In the genomic region with DNA sequence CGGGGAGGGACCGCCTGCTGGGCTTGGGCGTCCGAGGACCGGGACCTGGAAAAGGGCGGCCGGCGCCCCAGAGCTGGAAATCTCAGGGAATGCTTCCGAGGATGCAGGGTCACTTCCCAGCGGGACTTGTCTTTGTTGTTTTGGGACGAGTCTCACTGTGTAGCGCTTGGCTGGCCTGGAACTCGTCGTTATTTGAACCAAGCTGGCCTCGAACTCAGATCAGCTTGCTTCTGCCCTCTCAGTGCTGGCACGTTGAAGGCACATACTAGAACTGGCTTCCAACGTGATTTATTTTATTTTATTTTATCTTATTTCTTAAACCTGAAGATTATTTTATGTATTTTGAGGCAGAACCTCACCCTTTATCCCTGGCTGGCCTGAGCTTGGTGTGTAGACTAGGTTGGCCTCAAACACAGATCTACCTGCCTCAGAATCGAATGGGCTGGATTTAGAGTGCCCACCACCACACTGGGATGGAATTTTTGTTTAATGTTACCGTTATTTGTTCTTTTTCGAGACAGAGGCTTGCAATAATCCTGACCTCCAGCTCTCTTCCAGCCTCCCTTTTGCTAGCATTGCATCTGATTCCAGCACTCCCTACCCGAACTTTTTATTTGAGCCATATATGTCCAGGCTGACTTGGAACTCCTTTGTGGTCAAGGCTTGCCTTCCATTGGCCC, we compare ENCODE assay signal across 8 mouse cellular contexts. TPM values are rescaled to one million over a fixed set of nuclear protein-coding genes. Genes with fewer than 3 reads are reported as not detected.
A peak's percentile ranks its signal among the peaks of the same experiment; 100 is the strongest.
DNase-seq lines count a peak whose midpoint lies in the region; ATAC-seq and TF ChIP-seq lines count a peak whose summit lies in the region.

No protein-coding gene starts in this region.

- no peak for DNase-seq in kidney, postnatal 0 days (ENCODE audit: low spot score)
- no peak for DNase-seq in kidney, adult 8-10 months
- DNase-seq in right cerebral cortex, postnatal 4 days, result no peak
- no peak for DNase-seq in left cerebral cortex, adult 18-20 months (ENCODE audit: low spot score in 2 of 2)
- DNase-seq in right cerebral cortex, adult 2 months (ENCODE audit: low spot score in 2 of 2), result no peak

- peak overlapping the region; percentile 74 for H3K4me2 ChIP-seq in kidney, postnatal 0 days (ENCODE audit: low read length)
- H3K4me2 ChIP-seq in hindbrain, embryonic 12.5 days (replicated peaks), result peak overlapping the region; percentile 70
- H3K4me2 ChIP-seq in midbrain, embryonic 15.5 days, result peak overlapping the region; percentile 67

- no peaks in the 10 kb centered on the region for H3K9me3 ChIP-seq in kidney, postnatal 0 days (replicated peaks; ENCODE audit: low read length)
- H3K9me3 ChIP-seq in hindbrain, embryonic 12.5 days (replicated peaks), result no peaks in the 10 kb centered on the region
- no peaks in the 10 kb centered on the region for H3K9me3 ChIP-seq in midbrain, embryonic 15.5 days

- peak overlapping the region; percentile 94 for H3K27ac ChIP-seq in kidney, postnatal 0 days
- H3K27ac ChIP-seq in brown adipose tissue, adult 24 weeks (replicated peaks; ENCODE audit: low read depth, low read length), result peak overlapping the region; percentile 64
- H3K27ac ChIP-seq in hindbrain, embryonic 12.5 days, result peak overlapping the region; percentile 89
- H3K27ac ChIP-seq in midbrain, embryonic 15.5 days, result peak overlapping the region; percentile 89

- ATAC-seq in kidney, postnatal 0 days (replicated peaks; ENCODE audit: low FRiP score, low read depth), result no peak; the same call in 1 of the 2 replicates
- ATAC-seq in hindbrain, embryonic 12.5 days (ENCODE audit: low FRiP score), result peak; percentile 51; the same call in 1 of the 2 replicates
- peak; percentile 55 for ATAC-seq in midbrain, embryonic 15.5 days (replicated peaks)

- TF ChIP-seq CTCF in kidney, postnatal 0 days (IDR thresholded peaks at IDR 0.05; ENCODE audit: low read depth), result no peak

- peak overlapping the region; percentile 91 for H3K4me3 ChIP-seq in kidney, postnatal 0 days (replicated peaks; ENCODE audit: low read depth, low read length)
- H3K4me3 ChIP-seq in brown adipose tissue, adult 24 weeks (ENCODE audit: insufficient read depth, low read depth, low read length), result peak overlapping the region; percentile 89
- H3K4me3 ChIP-seq in hindbrain, embryonic 12.5 days, result peak overlapping the region; percentile 91
- peak overlapping the region; percentile 98 for H3K4me3 ChIP-seq in midbrain, embryonic 15.5 days

- peaks cover 8% of the 10 kb centered on the region for H3K4me1 ChIP-seq in kidney, postnatal 0 days (replicated peaks; ENCODE audit: insufficient read depth, low read length)
- H3K4me1 ChIP-seq in brown adipose tissue, adult 24 weeks (ENCODE audit: control insufficient read depth, insufficient read depth, insufficient read length, low read length), result peaks cover 4% of the 10 kb centered on the region; the same call in 1 of the 2 replicates
- H3K4me1 ChIP-seq in hindbrain, embryonic 12.5 days, result peaks cover 24% of the 10 kb centered on the region
- peaks cover 34% of the 10 kb centered on the region for H3K4me1 ChIP-seq in midbrain, embryonic 15.5 days

- 2% methylated on average over 21 of the region's 21 CpGs for WGBS in kidney, postnatal 0 days
- WGBS in hindbrain, embryonic 12.5 days, result 6% methylated on average over 21 of the region's 21 CpGs
- WGBS in midbrain, embryonic 15.5 days, result 3% methylated on average over 20 of the region's 21 CpGs

- H3K9ac ChIP-seq in kidney, postnatal 0 days (ENCODE audit: low read depth, low read length), result peak overlapping the region; percentile 94
- peak overlapping the region; percentile 96 for H3K9ac ChIP-seq in hindbrain, embryonic 12.5 days
- H3K9ac ChIP-seq in midbrain, embryonic 15.5 days, result peak overlapping the region; percentile 91

- H3K36me3 ChIP-seq in kidney, postnatal 0 days (ENCODE audit: insufficient read depth, low read length), result no peaks in the 10 kb centered on the region
- H3K36me3 ChIP-seq in hindbrain, embryonic 12.5 days, result no peaks in the 10 kb centered on the region
- no peaks in the 10 kb centered on the region; the same call in 1 of the 2 replicates for H3K36me3 ChIP-seq in midbrain, embryonic 15.5 days (replicated peaks)

- no peaks in the 10 kb centered on the region for H3K27me3 ChIP-seq in kidney, postnatal 0 days (ENCODE audit: insufficient read depth, low read length)
- H3K27me3 ChIP-seq in hindbrain, embryonic 12.5 days, result no peaks in the 10 kb centered on the region
- no peaks in the 10 kb centered on the region for H3K27me3 ChIP-seq in midbrain, embryonic 15.5 days (replicated peaks)

RNA-seq across cellular contexts. Expression of a gene that starts 0.8 kb away (rescaled TPM):
- 50.8 and 51.8 TPM in 2 replicates for polyA plus RNA-seq in kidney, postnatal 0 days (2015; fragmentation: Nextera tagmentation; extraction: Ambion mirVana)
- 16.2 and 19.9 TPM in 2 replicates for polyA plus RNA-seq in brown adipose tissue, adult 24 weeks (2012; ENCODE audit: insufficient read depth, insufficient read length, missing spikeins)
- 59.5 and 61.6 TPM in 2 replicates for polyA plus RNA-seq in hindbrain, embryonic 12.5 days (2016; fragmentation: Nextera tagmentation; extraction: Ambion mirVana)
- 28.7 and 33.2 TPM in 2 replicates for polyA plus RNA-seq in midbrain, embryonic 15.5 days (2015; fragmentation: Nextera tagmentation; extraction: Ambion mirVana)
- total RNA-seq in left cerebral cortex, adult 18-20 months (2021), result 10 to 100 TPM; 21.5 to 23.0 TPM

RNA-seq across cellular contexts. Expression of a gene that starts 0.9 kb away (rescaled TPM):
- 238 and 244 TPM in 2 replicates for polyA plus RNA-seq in kidney, postnatal 0 days (2015; fragmentation: Nextera tagmentation; extraction: Ambion mirVana)
- 452 and 487 TPM in 2 replicates for polyA plus RNA-seq in brown adipose tissue, adult 24 weeks (2012; ENCODE audit: insufficient read depth, insufficient read length, missing spikeins)
- 39.7 and 50.8 TPM in 2 replicates for polyA plus RNA-seq in hindbrain, embryonic 12.5 days (2016; fragmentation: Nextera tagmentation; extraction: Ambion mirVana)
- 43.5 and 49.2 TPM in 2 replicates for polyA plus RNA-seq in midbrain, embryonic 15.5 days (2015; fragmentation: Nextera tagmentation; extraction: Ambion mirVana)
- 10 to 100 TPM; 89.4 to 91.9 TPM for total RNA-seq in left cerebral cortex, adult 18-20 months (2021)

RNA-seq across cellular contexts. Expression of a gene that starts 12.7 kb away (rescaled TPM):
- 0.82 and 1.1 TPM in 2 replicates for polyA plus RNA-seq in kidney, postnatal 0 days (2015; fragmentation: Nextera tagmentation; extraction: Ambion mirVana)
- not detected in 2 replicates for polyA plus RNA-seq in brown adipose tissue, adult 24 weeks (2012; ENCODE audit: insufficient read depth, insufficient read length, missing spikeins)
- polyA plus RNA-seq in hindbrain, embryonic 12.5 days (2016; fragmentation: Nextera tagmentation; extraction: Ambion mirVana), result 1.9 and 2.3 TPM in 2 replicates
- 5.9 and 7.8 TPM in 2 replicates for polyA plus RNA-seq in midbrain, embryonic 15.5 days (2015; fragmentation: Nextera tagmentation; extraction: Ambion mirVana)
- total RNA-seq in left cerebral cortex, adult 18-20 months (2021), result 10 to 100 TPM; 29.7 to 30.5 TPM

RNA-seq across cellular contexts. Expression of a gene that starts 30.8 kb away (rescaled TPM):
- 19.1 and 20.6 TPM in 2 replicates for polyA plus RNA-seq in kidney, postnatal 0 days (2015; fragmentation: Nextera tagmentation; extraction: Ambion mirVana)
- 60.6 and 80.2 TPM in 2 replicates for polyA plus RNA-seq in brown adipose tissue, adult 24 weeks (2012; ENCODE audit: insufficient read depth, insufficient read length, missing spikeins)
- polyA plus RNA-seq in hindbrain, embryonic 12.5 days (2016; fragmentation: Nextera tagmentation; extraction: Ambion mirVana), result 16.5 and 20.8 TPM in 2 replicates
- 24.2 and 25.0 TPM in 2 replicates for polyA plus RNA-seq in midbrain, embryonic 15.5 days (2015; fragmentation: Nextera tagmentation; extraction: Ambion mirVana)
- total RNA-seq in left cerebral cortex, adult 18-20 months (2021), result 100 to 1,000 TPM; 150 to 154 TPM
